Mouse (Mus musculus) forelimb bud, embryonic 11.5 days (tissue): ENCODE data around the gene Hspa14.

Source experiments
- DNase-seq: peaks from one replicate; pipeline ENCODE4 v3.0.0-alpha.2; 2012; ENCODE audit warnings: low read depth, low spot score

Hspa14 gene

DNA sequence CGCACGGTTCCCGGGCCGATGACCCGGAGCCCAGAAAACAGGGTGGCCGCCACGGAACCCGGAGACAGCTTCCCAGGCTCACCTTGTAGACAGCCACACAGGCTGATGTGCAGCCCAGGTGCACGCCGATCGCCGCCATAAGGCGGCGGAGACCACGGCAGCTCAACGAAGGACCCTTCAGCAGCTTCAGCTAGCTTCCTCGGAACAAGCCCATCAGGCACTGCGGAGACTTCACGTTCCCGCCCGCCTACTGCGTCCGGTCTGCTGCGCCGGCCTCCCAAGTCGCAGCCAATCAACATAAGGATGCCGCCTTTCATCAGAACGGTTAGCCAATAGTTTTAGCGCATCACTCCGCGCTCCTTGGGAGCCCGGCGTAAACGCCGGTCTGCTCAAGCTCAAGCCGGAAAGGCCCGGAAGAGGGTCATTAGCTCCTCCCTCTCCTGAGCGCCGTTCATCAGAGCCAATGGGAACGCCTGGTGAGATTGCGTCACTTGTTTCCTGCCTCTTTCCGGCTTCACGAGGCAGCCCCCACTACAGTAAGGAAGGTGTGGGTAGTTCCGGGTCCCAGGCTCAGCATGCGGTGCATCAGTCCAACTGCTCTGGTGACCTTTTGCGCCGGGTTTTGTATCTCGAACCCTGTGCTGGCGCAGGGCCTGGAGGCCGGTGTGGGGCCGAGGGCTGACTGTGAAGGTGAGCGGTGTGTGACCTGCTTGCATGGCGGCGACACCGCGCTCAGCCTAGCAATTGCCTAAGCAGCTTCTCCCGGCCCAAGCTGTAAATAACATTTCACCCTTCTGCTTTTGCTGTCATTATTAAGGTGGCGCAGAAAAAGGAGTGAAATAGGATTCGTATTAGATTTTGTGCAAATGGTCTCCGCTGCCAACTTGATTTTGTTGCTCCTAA is at the start of gene Hspa14, which contains the start of the genes Gm45902 and Cdnf:
Gene Hspa14, minus strand, starts transcription at position 263 of the 903 bp plus-strand sequence.
Gene Gm45902, minus strand, starts transcription at position 239 of the 903 bp plus-strand sequence.
Gene Cdnf, plus strand, starts transcription at position 479 of the 903 bp plus-strand sequence.
- peak; percentile 100 for DNase-seq

DNA sequence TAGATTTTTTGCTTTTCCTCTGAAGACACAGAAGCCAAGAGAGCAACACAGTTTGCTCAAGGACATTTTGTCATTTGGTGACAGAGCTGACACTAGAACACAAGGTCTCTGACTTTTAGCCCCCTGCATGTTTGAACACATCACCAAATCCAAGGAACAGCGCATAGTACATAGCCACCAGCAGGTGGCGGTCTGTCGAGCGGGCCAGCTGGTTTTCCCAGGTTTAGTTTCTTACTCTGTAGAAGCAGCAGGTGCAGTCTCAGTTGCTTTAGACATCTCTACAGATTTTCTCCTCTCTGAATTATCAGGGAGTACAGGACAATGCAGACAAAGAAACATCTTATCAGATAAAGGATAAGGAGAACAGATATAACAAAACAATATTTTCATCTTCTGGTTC is 34.0 kb upstream of the Hspa14 start:
- DNase-seq, result peak; percentile 67

DNA sequence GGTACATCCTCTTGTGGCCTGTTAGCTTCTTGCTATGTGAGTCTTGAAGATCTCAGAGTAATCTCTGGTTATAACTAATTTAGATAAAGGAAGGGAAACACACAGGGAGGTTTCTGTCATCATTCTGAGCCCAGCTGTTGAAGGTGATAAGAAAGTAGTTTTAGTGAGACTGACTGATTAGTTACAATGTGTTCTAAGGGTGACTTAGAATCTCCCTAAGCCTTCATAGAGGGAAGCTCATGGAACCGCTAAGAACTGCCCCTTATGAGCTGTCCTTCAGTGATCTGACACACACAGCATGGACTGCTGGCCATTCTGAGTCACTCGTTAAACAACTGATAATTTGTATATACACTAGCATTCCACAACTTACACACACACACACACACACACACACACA is 33.4 kb upstream of the Hspa14 start:
- no peak for DNase-seq

DNA sequence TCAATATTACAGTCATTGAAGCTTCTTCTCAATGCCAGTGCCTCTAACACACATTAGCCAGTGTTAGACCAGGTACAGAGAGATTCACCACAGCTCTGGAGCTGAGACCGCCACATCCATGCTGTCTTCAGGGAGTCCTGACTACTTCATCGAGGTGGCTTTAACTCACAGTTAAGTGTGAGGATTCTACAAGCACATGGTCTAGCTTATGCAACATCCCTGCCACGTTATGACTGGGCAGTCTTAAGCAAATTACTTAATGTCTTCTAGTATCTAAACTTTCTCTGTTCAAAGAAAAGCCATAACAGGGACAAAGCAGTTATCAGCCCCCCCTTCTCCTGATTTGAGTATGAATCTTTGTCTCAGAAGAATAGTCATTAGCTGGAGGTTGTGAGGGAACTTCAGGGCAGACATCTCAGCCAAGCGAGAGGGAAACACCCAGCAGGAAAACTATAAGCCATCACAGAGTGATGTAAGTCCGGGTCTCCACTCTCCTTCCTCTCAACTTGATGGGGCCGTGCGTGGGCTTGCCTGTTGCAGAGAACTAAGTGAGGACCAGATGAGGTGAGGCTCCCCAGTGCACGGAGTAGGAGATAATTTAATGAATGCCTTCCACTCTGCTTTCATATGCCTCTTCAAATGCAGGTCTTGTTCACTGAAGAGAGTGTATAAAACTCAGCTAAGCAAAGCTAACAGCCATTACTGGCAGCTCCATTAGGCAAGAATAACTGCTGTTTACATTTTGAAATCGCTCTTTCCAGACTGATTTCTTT is 28.9 kb upstream of the Hspa14 start:
- no peak for DNase-seq

DNA sequence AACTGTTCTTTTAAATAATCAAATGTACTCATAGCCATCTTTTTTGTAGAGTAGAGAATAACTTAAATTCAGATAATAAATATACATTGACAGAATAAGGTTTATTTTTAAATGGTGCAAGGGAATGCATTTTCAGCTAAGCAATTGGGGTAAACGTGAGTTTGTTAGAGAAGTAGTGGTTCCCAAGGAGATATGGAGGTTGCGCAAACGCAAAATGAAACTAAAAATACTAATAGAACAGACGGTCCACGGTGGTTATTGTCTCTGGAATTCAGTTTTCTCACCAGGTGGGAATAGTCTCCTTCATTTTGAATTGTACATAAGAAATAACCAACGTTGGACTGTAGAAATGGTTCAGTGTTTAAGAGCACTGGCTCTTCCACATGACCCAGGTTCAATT is 13.7 kb upstream of the Hspa14 start:
- DNase-seq, result no peak

DNA sequence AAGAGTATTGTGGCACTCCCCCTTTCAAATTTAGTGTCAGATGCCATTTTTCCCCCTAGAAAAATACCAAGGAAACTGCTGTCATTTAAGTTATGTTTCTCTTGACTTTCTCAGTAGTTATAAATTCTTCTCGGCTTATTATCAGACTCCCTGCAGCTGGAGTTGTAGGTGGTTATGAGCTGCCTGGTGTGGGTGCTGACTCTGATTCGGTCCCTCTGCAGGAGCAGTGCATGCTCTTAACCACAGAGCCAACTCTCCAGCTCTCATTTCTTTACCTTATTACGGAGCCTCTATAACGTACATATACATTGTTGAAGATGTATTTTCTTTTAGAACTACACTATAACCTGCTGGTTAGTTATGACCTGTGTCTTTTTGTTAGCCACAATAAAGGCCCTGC is 9.9 kb upstream of the Hspa14 start:
- DNase-seq, result no peak

DNA sequence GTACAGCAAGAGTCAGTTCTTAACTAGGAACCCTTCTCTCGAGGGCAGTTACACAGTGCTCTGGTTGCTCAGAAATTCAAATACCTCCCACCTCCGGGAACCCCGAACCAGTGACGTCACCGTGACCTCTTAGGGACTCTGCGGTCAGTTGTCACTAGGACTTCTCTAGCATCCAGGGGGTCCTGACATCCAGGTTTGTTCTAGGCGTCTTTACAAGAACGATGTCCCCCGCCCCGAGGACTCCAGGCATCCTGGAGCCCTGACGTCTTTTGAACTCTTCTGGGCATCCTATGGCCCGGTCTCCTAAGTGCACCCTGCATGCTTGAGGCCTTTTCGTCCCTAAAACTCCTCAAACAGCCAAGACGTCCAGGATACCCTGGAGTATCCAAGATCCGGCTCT is 538 bp downstream of the Hspa14 start:
- DNase-seq, result peak; percentile 54

DNA sequence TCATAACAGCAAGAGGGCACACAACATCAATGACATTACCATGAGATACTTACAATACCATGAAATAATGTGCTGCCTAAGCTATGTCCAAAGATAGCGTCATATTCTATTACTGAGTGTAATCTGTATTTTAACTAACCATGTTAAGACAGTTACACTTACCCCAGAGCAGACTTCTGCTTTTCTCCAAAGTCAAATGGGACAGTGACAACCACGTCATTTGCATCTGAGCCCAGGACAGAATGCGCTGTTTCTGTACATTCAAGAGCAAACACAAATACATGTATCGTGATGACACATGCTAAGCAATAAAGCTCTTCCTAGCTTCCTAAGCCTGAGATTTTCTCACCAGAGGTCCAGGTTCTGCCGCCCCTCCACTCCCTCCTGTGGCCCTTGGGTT is 11.7 kb downstream of the Hspa14 start:
- DNase-seq, result no peak

DNA sequence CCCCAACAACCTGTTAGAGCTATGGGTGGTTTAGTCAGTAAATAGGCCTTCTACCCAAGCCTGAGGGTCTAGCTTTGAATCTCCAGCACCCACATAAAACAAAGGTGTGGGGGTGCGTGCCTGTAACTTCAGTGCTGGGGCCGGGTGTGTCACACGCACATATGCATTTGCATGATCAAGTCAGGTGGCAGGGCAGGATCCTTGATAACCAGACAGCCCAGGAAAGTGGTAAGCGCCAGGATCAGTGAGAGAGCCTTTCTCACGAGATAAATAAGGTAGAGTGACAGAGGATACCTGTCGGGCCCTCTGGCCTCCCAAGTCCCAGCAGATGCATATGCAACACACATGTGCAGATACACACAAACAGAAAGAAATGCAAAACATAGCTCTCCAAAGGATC is 13.1 kb downstream of the Hspa14 start:
- DNase-seq, result no peak

DNA sequence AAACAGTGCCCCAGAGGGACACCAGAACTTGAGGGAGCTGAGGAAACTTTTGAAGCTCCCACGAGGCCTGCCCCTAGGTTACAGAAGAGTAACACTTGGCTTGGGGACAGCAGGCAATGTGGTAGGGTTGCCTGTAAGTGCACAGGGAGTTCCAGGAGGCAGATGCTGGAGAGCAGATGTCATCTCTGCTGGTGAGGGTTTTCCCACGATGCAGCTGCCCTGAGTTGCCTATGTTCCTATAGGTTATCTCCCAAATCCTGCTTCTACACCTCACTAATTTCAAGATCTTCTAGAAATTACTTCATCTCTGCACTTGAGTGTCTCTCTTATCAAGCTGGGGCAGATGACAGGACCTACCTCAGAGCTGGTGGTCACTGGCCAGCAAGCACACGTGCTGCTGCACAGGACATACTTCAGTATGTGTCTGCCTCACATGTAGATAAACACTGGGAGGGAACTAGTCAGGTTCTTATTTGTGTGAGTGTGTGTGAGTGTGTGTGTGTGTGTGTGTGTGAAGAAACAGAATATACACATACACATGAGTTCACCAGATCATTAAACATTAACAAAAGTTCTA is 18.7 kb downstream of the Hspa14 start:
- DNase-seq, result no peak

DNA sequence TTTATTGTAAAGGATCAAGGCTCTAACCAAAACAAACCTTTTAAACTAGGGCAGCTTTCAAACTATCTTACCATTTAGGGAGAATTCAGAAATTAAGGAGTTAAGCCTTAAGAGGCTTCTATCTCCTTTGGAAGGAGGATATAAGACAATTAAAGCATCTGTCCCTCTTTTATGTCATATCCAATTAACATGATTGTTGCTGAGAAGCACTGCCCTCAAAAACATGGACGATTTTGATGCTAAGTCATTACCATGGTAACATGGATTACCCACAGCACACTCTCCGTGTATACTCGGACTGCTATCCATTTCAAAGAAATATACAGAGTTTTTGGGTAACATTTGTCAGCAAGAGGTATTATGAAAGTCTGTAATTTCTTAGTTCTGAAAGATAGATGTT is 22.8 kb downstream of the Hspa14 start:
- DNase-seq, result no peak

DNA sequence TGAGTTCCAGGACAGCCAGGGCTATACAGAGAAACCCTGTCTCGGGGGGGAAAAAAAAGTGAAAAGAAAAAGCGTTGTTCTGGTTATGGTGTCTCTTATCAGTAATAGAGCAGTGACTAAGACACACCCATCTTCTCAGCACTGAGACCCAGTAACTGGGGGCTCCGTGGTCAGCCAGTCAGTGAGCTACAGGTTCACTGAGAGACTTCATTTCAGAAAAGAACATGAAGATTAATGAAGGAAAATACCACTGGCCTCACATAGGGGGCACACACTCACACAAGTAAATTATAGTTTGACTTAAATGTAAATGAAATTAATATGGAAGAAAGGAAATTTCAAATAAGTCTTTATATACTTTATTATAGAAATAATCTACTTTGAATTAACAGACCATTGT is 32.4 kb downstream of the Hspa14 start:
- no peak for DNase-seq

DNA sequence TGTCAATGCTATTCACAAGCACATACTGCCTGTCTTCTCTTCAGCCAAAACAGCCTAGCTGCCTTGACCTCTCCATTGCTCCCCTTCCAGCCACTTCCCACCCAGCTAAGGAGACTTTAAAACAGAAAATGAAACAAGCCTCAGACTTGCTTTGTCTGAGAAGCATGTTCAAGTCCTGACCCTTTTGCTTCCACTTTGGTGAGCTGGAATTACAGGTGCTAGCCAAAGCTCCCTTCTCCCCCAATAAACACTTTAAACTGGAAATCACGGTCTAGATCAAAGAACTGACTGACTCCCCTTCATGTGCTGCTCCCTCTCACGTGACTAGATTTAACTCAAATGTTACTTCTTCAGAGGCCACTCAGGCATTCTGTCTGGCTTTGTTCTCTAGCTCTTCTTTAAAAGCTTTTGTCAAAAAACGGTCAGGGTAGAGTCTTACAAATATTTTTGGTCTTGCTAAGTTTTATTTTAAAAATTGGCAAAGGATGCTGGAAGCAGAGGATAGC is 36.8 kb downstream of the Hspa14 start:
- DNase-seq, result no peak

DNA sequence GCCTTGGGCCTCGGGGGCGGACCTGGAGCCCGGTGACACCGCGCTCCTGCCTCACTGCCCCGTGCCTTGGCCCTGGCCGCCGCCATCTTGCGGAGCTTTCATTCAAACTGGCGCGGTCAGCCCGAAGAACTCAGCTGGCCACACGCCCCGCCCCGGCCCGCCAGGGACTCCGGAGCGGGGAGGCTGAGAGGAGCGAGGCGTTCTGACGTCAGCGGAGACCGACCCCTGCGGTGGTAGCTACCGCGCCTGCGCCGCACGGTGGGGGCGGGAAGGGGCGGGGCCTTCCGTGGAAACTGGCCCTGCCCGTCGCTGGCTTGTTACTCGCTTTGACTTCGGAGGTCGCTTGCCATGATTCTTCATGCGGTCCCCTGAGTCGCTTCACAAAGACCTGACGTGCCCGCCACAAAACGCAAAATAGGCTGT is 37.7 kb downstream of the Hspa14 start, which contains the start of gene Suv39h2:
Gene Suv39h2, minus strand, starts transcription at position 171 of the 423 bp plus-strand sequence.
- peak; percentile 96 for DNase-seq

DNA sequence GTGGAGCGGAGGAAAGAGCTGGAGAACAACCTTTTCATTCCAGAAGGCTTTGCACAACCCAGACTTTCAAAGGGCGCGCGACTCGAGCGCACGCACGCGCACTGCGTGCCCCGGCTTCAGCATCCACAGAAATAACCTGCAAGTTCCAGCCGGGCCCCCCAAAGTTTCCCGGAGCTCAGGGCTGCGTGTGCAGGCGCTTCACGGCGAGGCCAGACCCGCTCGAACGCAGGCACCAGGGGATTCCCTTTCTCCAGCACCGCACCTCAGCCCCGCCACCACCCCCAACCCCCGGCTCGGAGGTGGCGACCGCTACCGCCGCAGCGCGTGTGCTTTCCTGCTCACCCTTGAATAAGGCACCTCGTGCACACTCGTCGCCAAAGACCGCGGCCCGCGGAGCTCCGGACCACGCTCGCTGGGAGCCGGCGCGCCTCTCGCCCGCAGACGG is 38.2 kb downstream of the Hspa14 start:
- peak; percentile 80 for DNase-seq

DNA sequence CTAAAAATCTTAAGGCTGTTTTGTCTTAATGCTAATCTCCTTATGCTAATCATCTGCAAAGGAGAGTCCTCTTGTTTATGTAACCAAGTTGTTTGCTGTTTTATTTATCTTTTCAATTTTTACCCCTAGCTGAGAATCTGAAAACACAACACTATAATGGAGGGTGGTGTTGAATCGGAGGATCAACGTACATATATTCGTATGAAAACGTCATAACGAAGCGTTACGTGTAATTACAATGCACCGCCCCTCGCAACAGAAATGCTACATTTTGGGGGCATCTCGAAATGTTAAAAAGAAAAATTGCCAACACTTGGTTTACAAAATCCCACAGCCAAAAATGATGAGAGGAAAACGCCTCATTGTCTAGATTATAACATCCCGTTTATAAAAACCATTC is 38.7 kb downstream of the Hspa14 start:
- DNase-seq, result no peak

DNA sequence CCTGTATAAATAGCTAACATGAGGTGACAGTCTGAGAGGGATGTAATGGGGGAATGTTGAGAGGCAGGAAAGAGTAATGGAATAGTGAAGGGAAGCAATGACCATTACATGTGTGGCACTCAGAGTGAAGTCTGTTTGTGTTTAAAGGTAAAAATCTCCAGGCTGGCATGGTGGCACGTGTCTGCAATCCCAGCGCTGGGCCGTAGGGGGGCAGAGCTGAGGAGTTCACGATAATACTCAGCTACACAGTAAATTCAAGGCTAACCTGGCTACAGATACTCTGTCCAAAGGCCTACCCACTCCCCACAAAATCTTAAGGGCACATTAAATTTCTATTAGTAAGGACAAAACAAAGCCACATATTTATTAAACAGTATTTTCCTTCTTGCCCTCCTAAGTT is 56.0 kb downstream of the Hspa14 start:
- DNase-seq, result no peak

DNA sequence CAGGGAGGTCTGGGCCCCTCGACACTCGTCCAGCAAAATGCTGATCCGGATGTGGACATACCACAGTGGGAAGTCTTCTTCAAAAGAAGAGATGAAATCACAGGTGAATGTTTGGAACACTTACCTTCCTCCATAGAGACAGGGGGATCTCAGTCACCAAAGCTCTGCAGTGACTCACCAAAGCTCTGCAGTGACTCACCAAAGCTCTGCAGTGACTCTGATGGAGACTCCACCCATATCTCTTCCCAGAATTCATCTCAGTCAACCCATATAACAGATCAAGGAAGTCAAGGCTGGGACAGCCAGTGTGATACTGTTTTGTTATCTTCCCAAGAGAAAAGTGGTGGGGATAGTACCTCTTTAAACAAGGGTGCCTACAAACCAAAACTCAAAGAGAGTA is 59.5 kb downstream of the Hspa14 start:
- no peak for DNase-seq

DNA sequence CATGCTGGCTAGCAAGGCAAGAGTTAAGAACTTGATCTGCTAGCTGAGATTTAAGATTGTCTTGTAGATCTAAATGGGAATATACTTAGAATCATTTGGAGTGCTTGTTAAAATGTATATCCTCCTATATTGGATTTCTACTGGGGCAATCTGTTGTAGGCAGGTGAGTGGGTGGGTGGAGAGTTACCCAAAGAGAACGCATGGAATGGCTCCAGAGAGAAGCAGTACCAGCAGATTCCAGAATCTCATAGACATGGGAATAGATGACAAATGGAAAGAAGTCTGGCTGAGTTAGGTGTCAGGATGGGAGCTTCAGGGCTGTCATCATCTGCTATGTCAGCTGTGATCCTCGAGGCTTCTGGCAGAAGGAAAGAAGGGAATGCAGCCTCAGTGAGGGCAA is 63.2 kb downstream of the Hspa14 start:
- no peak for DNase-seq

DNA sequence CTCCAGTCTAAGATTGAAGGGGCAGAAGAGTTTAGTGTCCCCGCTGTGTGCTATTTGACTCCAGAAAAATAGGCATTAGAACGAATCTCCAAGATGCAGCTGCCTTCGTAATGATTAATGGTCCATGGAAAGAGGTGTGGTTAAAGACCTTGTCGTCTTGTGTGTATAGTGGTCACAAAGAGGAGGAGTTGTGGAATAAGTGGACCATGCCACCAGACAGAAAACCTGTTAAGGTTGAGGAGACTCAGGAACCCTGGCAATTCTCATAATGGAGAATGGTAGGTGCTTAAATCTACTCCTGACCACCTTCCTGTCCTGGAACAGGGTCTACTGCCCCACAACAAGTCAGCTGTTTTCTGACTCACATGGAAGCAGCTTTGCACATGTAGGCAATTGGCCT is 66.6 kb downstream of the Hspa14 start:
- no peak for DNase-seq

DNA sequence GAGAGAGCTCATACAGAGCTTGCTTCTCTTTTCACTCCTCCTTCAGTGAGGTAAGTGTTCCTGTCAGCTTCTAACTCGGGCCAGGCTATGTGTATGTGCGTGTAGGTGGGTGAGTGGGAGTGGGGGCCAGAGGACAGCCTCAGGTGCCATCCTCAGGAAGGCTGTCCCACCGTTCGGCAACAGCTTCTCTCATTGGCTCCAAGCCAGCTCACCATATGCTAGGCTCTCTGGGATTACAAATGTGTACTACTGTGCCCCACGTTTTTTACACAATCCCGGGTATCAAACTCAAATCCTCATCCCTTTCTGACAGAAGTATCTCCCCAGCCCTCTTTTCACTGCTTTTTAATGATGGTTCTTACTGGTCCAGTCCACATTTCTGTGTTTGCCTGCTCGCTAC is 68.4 kb downstream of the Hspa14 start:
- DNase-seq, result no peak
